Mouse (Mus musculus): ENCODE results near the gene Ddx18. TPM values are rescaled to one million over a fixed set of nuclear protein-coding genes. Genes with fewer than 3 reads are reported as not detected.

The Ddx18 gene
- 25.1 TPM for polyA plus RNA-seq (2014; fragmentation: Illumina TruSeq; extraction: RNeasy Lipid Tissue Mini Kit (QIAGEN cat#74804); ENCODE audit: low read depth, low replicate concordance)

GRCm38 (mm10) chr1:121567521-121568489, at the start of gene Ddx18:
Ddx18 (minus strand) TSS chr1:121567989.

DNA sequence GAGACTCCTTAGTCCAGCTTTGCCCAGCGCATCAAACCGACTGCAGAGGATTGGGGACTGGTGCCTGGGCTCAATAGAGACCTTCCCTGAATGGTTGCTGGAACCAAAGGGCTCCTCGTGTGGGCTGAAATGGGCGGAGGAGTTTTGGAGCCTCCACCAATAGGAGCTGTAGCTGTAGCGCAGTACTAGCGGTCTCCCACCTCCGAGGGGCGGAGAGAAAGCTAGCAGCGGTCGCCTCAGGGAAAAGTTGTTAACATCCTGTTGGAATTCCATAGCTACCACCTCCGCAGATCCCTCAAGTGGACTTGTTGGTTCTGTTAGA, 39.4 kb downstream of the Ddx18 start, which contains the start of gene Htr5b:
Gene Htr5b (minus strand): TSS at position 67 of the 322 bp plus-strand sequence.

Other genes with a start within 250 kb of the Ddx18 start
- gene Insig2, start 235.4 kb downstream of the Ddx18 start, polyA plus RNA-seq (2014; fragmentation: Illumina TruSeq; extraction: RNeasy Lipid Tissue Mini Kit (QIAGEN cat#74804); ENCODE audit: low read depth, low replicate concordance), result 43.9 TPM
- 10.1 TPM for gene Ccdc93, start 136.9 kb downstream of the Ddx18 start, polyA plus RNA-seq (2014; fragmentation: Illumina TruSeq; extraction: RNeasy Lipid Tissue Mini Kit (QIAGEN cat#74804); ENCODE audit: low read depth, low replicate concordance)
- gene Htr5b, start 39.5 kb downstream of the Ddx18 start, polyA plus RNA-seq (2014; fragmentation: Illumina TruSeq; extraction: RNeasy Lipid Tissue Mini Kit (QIAGEN cat#74804); ENCODE audit: low read depth, low replicate concordance), result not detected

All from heart, adult 10 weeks (tissue).